Mouse (Mus musculus) kidney, postnatal 0 days (tissue): ENCODE measurements around the gene Dact2. TPM values are rescaled to one million over a fixed set of nuclear protein-coding genes. Genes with fewer than 3 reads are reported as not detected.

Source experiments
- ATAC-seq: fragments of 200-750 bp; cut with Nextera tagmentation; replicated peaks from 2 replicates; pipeline ENCODE4 v1.8.0; 2017; ENCODE audit warnings: low read depth, moderate number of reproducible peaks, moderate TSS enrichment, moderate library complexity; ENCODE audit not compliant: low FRiP score
- DNase-seq: peaks from one replicate; pipeline ENCODE4 v3.0.0-alpha.2; 2016; ENCODE audit warnings: low spot score
- H3K27ac ChIP-seq: fragments of 300-500 bp; sonication (generic); 2 replicates; pipeline ENCODE4 v1.5.1; 2014; ENCODE audit warnings: mild to moderate bottlenecking
- H3K27me3 ChIP-seq: fragments of 300-500 bp; sonication (generic); 2 replicates; pipeline ENCODE4 v1.6.1; 2014; ENCODE audit warnings: low read length, mixed read lengths; ENCODE audit not compliant: insufficient read depth
- H3K36me3 ChIP-seq: fragments of 300-500 bp; sonication (generic); 2 replicates; pipeline ENCODE4 v1.6.1; 2014; ENCODE audit warnings: low read length, mixed read lengths; ENCODE audit not compliant: insufficient read depth
- H3K4me1 ChIP-seq: fragments of 300-500 bp; sonication (generic); replicated peaks from 2 replicates; pipeline ENCODE4 v1.6.1; 2014; ENCODE audit warnings: antibody characterized with exemption, low read length, mixed read lengths; ENCODE audit not compliant: insufficient read depth
- H3K4me2 ChIP-seq: fragments of 300-500 bp; sonication (generic); 2 replicates; pipeline ENCODE4 v1.6.1; 2014; ENCODE audit warnings: mild to moderate bottlenecking, low read length, moderate library complexity, mixed read lengths
- H3K4me3 ChIP-seq: fragments of 300-500 bp; sonication (generic); replicated peaks from 2 replicates; pipeline ENCODE4 v1.5.1; 2014; ENCODE audit warnings: low read depth, low read length
- H3K9ac ChIP-seq: fragments of 300-500 bp; sonication (generic); 2 replicates; pipeline ENCODE4 v1.6.1; 2014; ENCODE audit warnings: low read depth, low read length
- H3K9me3 ChIP-seq: fragments of 300-500 bp; sonication (generic); replicated peaks from 2 replicates; pipeline ENCODE4 v1.6.1; 2016; ENCODE audit warnings: low read length, inconsistent platforms, mixed read lengths
- CTCF ChIP-seq: IDR thresholded peaks from 2 replicates; pipeline ENCODE4 v1.5.1; 2016; ENCODE audit warnings: antibody characterized with exemption, low read depth, mild to moderate bottlenecking, moderate library complexity
- WGBS: fragments of 180-500 bp; shearing (Covaris S2); extraction: QIAGEN DNeasy Blood & Tissue Kit; methylation state at CpG from one replicate; pipeline ENCODE4 v1.1.7; 2014; 5-methylcytosine and 5-hydroxymethylcytosine counted together
- polyA plus RNA-seq: library from polyadenylated mRNA; unstranded; fragments of >200 nt; fragmentation: Nextera tagmentation; extraction: Ambion mirVana; gene quantifications from 2 replicates; pipeline ENCODE4 v1.2.1, GENCODE M21; 2015

Dact2 gene
- polyA plus RNA-seq, 1 experiment from 2014 or later, result 14.8 TPM

DNA sequence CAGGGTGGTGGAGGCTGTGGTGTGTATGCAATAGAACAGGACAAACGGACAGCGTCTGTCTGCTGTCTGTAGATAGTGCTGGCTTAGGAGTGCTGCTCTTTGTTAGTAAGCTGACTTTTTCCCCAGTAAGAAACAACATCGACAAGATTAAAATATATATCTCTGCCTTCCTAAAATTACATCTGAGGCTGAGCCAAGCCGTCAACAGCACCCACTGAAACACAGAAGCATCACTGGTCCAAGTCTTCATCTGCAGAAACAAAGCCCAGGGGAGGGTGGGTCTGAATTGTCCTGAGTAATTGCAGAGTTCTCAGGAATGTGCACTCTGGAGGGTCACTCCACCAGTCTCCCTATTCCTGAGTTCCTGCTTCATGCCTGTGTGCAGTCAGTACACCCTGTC, 25.2 kb downstream of the Dact2 start:
- DNase-seq (no peak), ATAC-seq (no peak)
- Histone ChIP-seq H3K9ac (no peak overlapping the region), H3K4me1 (peaks cover 20% of the 10 kb centered on the region), H3K4me2 (no peak overlapping the region), H3K27ac (peak overlapping the region; percentile 91), H3K36me3 (no peaks in the 10 kb centered on the region), H3K27me3 (no peaks in the 10 kb centered on the region), H3K4me3 (no peak overlapping the region), H3K9me3 (no peaks in the 10 kb centered on the region)
- no peak for TF ChIP-seq CTCF
- 40% methylated on average over 4 of the region's 4 CpGs for WGBS

GRCm38 (mm10) chr17:14178475-14178874, 25.6 kb downstream of the Dact2 start:
- H3K4me3 ChIP-seq, result no peak overlapping the region
- no peaks in the 10 kb centered on the region for H3K9me3 ChIP-seq
- ATAC-seq, result peak; percentile 91
- peaks cover 25% of the 10 kb centered on the region for H3K4me1 ChIP-seq
- peak overlapping the region; percentile 91 for H3K27ac ChIP-seq
- DNase-seq, result peak; percentile 86
- H3K9ac ChIP-seq, result no peak overlapping the region
- no peaks in the 10 kb centered on the region for H3K27me3 ChIP-seq
- no peaks in the 10 kb centered on the region for H3K36me3 ChIP-seq
- H3K4me2 ChIP-seq, result no peak overlapping the region
- TF ChIP-seq CTCF, result no peak
- WGBS, result 22% methylated on average over 4 of the region's 4 CpGs

DNA sequence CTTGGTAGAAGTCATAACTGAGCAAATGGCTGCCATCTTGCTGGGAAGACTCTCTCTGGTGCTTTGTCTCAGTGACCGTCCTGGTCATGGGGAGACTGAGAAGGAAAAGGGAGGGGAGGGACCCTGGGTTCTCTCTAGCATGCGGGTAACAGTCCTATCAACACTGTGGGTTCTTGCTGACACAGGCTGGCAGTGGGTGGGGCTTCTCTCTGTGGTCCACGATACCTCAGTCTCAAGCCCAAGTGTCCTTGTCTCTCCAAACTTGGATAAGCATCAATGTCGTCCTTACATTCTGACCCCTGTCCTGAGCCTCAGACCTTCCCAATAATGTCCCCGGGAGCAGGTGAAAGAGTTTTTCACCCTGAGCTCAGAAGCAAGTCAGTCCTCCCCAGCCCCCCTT, 26.1 kb downstream of the Dact2 start:
- H3K9me3 ChIP-seq, result no peaks in the 10 kb centered on the region
- no peaks in the 10 kb centered on the region for H3K27me3 ChIP-seq
- no peak overlapping the region for H3K9ac ChIP-seq
- DNase-seq, result no peak
- no peak overlapping the region for H3K4me3 ChIP-seq
- no peak for TF ChIP-seq CTCF
- WGBS, result 32% methylated on average over 5 of the region's 5 CpGs
- no peak overlapping the region for H3K4me2 ChIP-seq
- peaks cover 29% of the 10 kb centered on the region for H3K4me1 ChIP-seq
- peak overlapping the region; percentile 91 for H3K27ac ChIP-seq
- no peaks in the 10 kb centered on the region for H3K36me3 ChIP-seq
- ATAC-seq, result 0 out of 2 replicates have a peak, but pooled peaks have one; percentile 2

GRCm38 (mm10) chr17:14177018-14177417, 27.1 kb downstream of the Dact2 start:
- Histone ChIP-seq H3K4me3 (no peak overlapping the region), H3K9me3 (no peaks in the 10 kb centered on the region), H3K4me2 (no peak overlapping the region), H3K36me3 (no peaks in the 10 kb centered on the region), H3K4me1 (peaks cover 34% of the 10 kb centered on the region), H3K27me3 (no peaks in the 10 kb centered on the region), H3K9ac (no peak overlapping the region), H3K27ac (peak overlapping the region; percentile 91)
- no peak for TF ChIP-seq CTCF
- no peak for ATAC-seq
- no peak for DNase-seq
- WGBS, result 50% methylated on average over 5 of the region's 5 CpGs

- Histone ChIP-seq H3K4me1 (peaks cover 46% of the 10 kb centered on the region), H3K36me3 (no peaks in the 10 kb centered on the region), H3K4me2 (no peak overlapping the region), H3K27ac (peak overlapping the region; percentile 91), H3K27me3 (no peaks in the 10 kb centered on the region), H3K9me3 (no peaks in the 10 kb centered on the region), H3K9ac (no peak overlapping the region), H3K4me3 (no peak overlapping the region)
- no peak for TF ChIP-seq CTCF
- WGBS, result 91% methylated on average over 5 of the region's 5 CpGs
- DNase-seq (no peak), ATAC-seq (no peak)
These were observed 28.4 kb downstream of the Dact2 start for GRCm38 (mm10) chr17:14175704-14176103.

DNA sequence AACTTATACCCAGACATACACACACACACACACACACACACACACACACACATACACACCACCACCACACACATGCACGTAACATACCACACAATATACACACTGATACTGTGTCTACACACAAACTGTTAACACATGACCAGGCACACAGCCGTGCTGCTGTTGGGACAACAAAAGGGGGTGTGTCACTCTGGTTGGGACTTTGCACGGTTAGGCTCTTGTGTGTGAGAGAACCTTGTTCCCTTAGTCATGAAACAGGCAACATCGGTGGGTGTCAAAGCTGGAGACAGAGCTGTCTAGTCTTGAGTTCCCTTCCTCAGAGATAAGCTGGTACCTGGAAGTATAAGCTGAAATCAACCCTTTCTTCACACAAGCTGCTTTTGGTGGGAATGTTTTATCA, 29.1 kb downstream of the Dact2 start:
- Histone ChIP-seq H3K4me3 (no peak overlapping the region), H3K27me3 (no peaks in the 10 kb centered on the region), H3K27ac (no peak overlapping the region), H3K9ac (no peak overlapping the region), H3K36me3 (no peaks in the 10 kb centered on the region), H3K4me2 (no peak overlapping the region), H3K9me3 (no peaks in the 10 kb centered on the region), H3K4me1 (peaks cover 51% of the 10 kb centered on the region)
- ATAC-seq (no peak), DNase-seq (no peak)
- TF ChIP-seq CTCF, result no peak
- 80% methylated on average over 4 of the region's 4 CpGs for WGBS

- TF ChIP-seq CTCF, result no peak
- peaks cover 52% of the 10 kb centered on the region for H3K4me1 ChIP-seq
These were observed 29.7 kb downstream of the Dact2 start for GRCm38 (mm10) chr17:14174401-14174800.

More at GRCm38 (mm10) chr17:14174401-14174800, 29.7 kb downstream of the Dact2 start:
- Histone ChIP-seq H3K27me3 (no peaks in the 10 kb centered on the region), H3K36me3 (no peaks in the 10 kb centered on the region), H3K27ac (no peak overlapping the region), H3K9ac (no peak overlapping the region), H3K4me2 (no peak overlapping the region), H3K4me3 (no peak overlapping the region), H3K9me3 (no peaks in the 10 kb centered on the region)
- WGBS, result 88% methylated on average over 3 of the region's 3 CpGs
- DNase-seq (no peak), ATAC-seq (no peak)
